Mouse (Mus musculus): ENCODE data around the gene Sprr3.
"Not testable (repeated sequence)": the region's sequence is repeated elsewhere in the genome, so short reads cannot be mapped to it uniquely, and the experiment has no call there.

Sprr3 gene

GRCm38 (mm10) chr3:92458620-92459019 lies at the start of gene Sprr3:
Gene Sprr3 (minus strand): TSS chr3:92458720.
- no peak for DNase-seq (ENCODE audit: low spot score)

- DNase-seq (ENCODE audit: low spot score): no peak
Observed at GRCm38 (mm10) chr3:92508185-92508584, 49.7 kb upstream of the Sprr3 start.

GRCm38 (mm10) chr3:92503528-92503927 lies 45.0 kb upstream of the Sprr3 start:
- no peak for DNase-seq (ENCODE audit: low spot score)

- DNase-seq (ENCODE audit: low spot score): no peak
Observed at GRCm38 (mm10) chr3:92500393-92500792, 41.9 kb upstream of the Sprr3 start, which contains the start of gene Sprr4. Gene Sprr4 (minus strand): TSS chr3:92500493.

GRCm38 (mm10) chr3:92490262-92490661 lies 31.7 kb upstream of the Sprr3 start:
- DNase-seq (ENCODE audit: low spot score): not testable (repeated sequence)

GRCm38 (mm10) chr3:92486307-92486706 lies 27.8 kb upstream of the Sprr3 start:
- no peak for DNase-seq (ENCODE audit: low spot score)

- DNase-seq (ENCODE audit: low spot score): no peak
Observed at GRCm38 (mm10) chr3:92485863-92486262, 27.3 kb upstream of the Sprr3 start, which contains the start of gene Sprr1a. Gene Sprr1a (minus strand): TSS chr3:92485895.

- DNase-seq (ENCODE audit: low spot score): not testable (repeated sequence)
Observed at GRCm38 (mm10) chr3:92481249-92481648, 22.7 kb upstream of the Sprr3 start.

- no peak for DNase-seq (ENCODE audit: low spot score)
Observed at GRCm38 (mm10) chr3:92470111-92470510, 11.6 kb upstream of the Sprr3 start.

GRCm38 (mm10) chr3:92467424-92467823 lies 8.9 kb upstream of the Sprr3 start:
- no peak for DNase-seq (ENCODE audit: low spot score)

GRCm38 (mm10) chr3:92466576-92466975 lies 8.1 kb upstream of the Sprr3 start:
- no peak for DNase-seq (ENCODE audit: low spot score)

GRCm38 (mm10) chr3:92455151-92455550 lies 3.4 kb downstream of the Sprr3 start:
- no peak for DNase-seq (ENCODE audit: low spot score)

- no peak for DNase-seq (ENCODE audit: low spot score)
Observed at GRCm38 (mm10) chr3:92440177-92440576, 18.3 kb downstream of the Sprr3 start.

- DNase-seq (ENCODE audit: low spot score): no peak
Observed at GRCm38 (mm10) chr3:92438689-92439088, 19.8 kb downstream of the Sprr3 start, which contains the start of gene Sprr1b. Gene Sprr1b (minus strand): TSS chr3:92438789.

- DNase-seq (ENCODE audit: low spot score): no peak
Observed at GRCm38 (mm10) chr3:92432282-92432681, 26.2 kb downstream of the Sprr3 start, which contains the start of gene Sprr2k. Gene Sprr2k (plus strand): TSS chr3:92432582.

GRCm38 (mm10) chr3:92429323-92429722 lies 29.2 kb downstream of the Sprr3 start, which contains the start of gene Gm9774:
Gene Gm9774 (minus strand): TSS chr3:92429423.
- DNase-seq (ENCODE audit: low spot score): no peak

- no peak for DNase-seq (ENCODE audit: low spot score)
Observed at GRCm38 (mm10) chr3:92417782-92418181, 40.7 kb downstream of the Sprr3 start, which contains the start of gene Sprr2j-ps. Gene Sprr2j-ps (plus strand): TSS chr3:92418082.

GRCm38 (mm10) chr3:92407691-92408090 lies 50.8 kb downstream of the Sprr3 start, which contains the start of gene Sprr2i:
Gene Sprr2i (plus strand): TSS chr3:92407991.
- DNase-seq (ENCODE audit: low spot score): no peak

Measured in lung, postnatal 25 days (tissue).